Comparison of ENCODE assay signal across 27 mouse cellular contexts in genomic region chr2:117811506-117811905, GRCm38 (mm10).
DNase-seq lines count a peak whose midpoint lies in the region; ATAC-seq and TF ChIP-seq lines count a peak whose summit lies in the region.
"Had no signal": no experiment of that assay in that cellular context is flagged by ENCODE, and none has a peak within 500 bp of the region (broad histone marks: within the 10 kb centered on the region; RNA-seq: fewer than 3 reads in every experiment).

No protein-coding gene starts in this region.

- CTCF ChIA-PET in Patski (lab: Charles Lee), result no interaction called here

- H3K79me2 ChIP-seq in myocyte (ENCODE audit: control insufficient read depth, insufficient read depth), result no peaks in the 10 kb centered on the region

- no peak overlapping the region for H3K4me3 ChIP-seq in kidney, postnatal 0 days (replicated peaks; ENCODE audit: low read depth, low read length)
- H3K4me3 ChIP-seq in lung, postnatal 0 days (ENCODE audit: low read depth, low read length), result no peak overlapping the region
- no peak overlapping the region for H3K4me3 ChIP-seq in myocyte
- no peak overlapping the region for H3K4me3 ChIP-seq in forebrain, embryonic 15.5 days
- H3K4me3 ChIP-seq: embryonic facial prominence, embryonic 15.5 days; heart, embryonic 12.5 days; kidney, embryonic 15.5 days; stomach, embryonic 15.5 days had no signal

- TF ChIP-seq CTCF in kidney, postnatal 0 days (IDR thresholded peaks at IDR 0.05; ENCODE audit: low read depth), result peak; percentile 38
- peak; percentile 31 for TF ChIP-seq CTCF in lung, postnatal 0 days (IDR thresholded peaks at IDR 0.05)
- peak; percentile 20 for TF ChIP-seq CTCF in Patski (IDR thresholded peaks at IDR 0.05)

- H3ac ChIP-seq in myocyte (ENCODE audit: control insufficient read depth, insufficient read length), result no peak overlapping the region

- TF ChIP-seq POLR2A in myocyte (IDR thresholded peaks at IDR 0.05; ENCODE audit: insufficient read length, low read depth), result no peak

- no peak for ATAC-seq in kidney, postnatal 0 days (replicated peaks; ENCODE audit: low FRiP score, low read depth)
- ATAC-seq in lung, postnatal 0 days, result no peak
- ATAC-seq in Patski, result no peak
- ATAC-seq in forebrain, embryonic 15.5 days (replicated peaks), result no peak
- ATAC-seq: forebrain, embryonic 14.5 days had no signal

- no peaks in the 10 kb centered on the region for H3K27me3 ChIP-seq in kidney, postnatal 0 days (ENCODE audit: insufficient read depth, low read length)
- no peaks in the 10 kb centered on the region for H3K27me3 ChIP-seq in lung, postnatal 0 days (replicated peaks; ENCODE audit: insufficient read depth, low read length)
- H3K27me3 ChIP-seq in Patski (no peaks in the 10 kb centered on the region), myocyte (ENCODE audit: control insufficient read depth, insufficient read depth, insufficient read length) (no peaks in the 10 kb centered on the region)
- no peaks in the 10 kb centered on the region for H3K27me3 ChIP-seq in forebrain, embryonic 15.5 days
- H3K27me3 ChIP-seq: CH12.LX; embryonic facial prominence, embryonic 15.5 days; heart, embryonic 12.5 days; kidney, embryonic 15.5 days; stomach, embryonic 15.5 days had no signal

- POLR2A ChIA-PET in Patski (lab: Charles Lee), result no interaction called here

- H3K27ac ChIP-seq in kidney, postnatal 0 days, result no peak overlapping the region
- H3K27ac ChIP-seq in lung, postnatal 0 days (ENCODE audit: low read length), result no peak overlapping the region
- no peak overlapping the region for H3K27ac ChIP-seq in forebrain, embryonic 15.5 days (replicated peaks)
- H3K27ac ChIP-seq: embryonic facial prominence, embryonic 15.5 days; hindbrain, embryonic 14.5 days; kidney, embryonic 15.5 days; stomach, embryonic 15.5 days had no signal

- WGBS in kidney, postnatal 0 days, result 41% methylated on average over 1 of the region's 1 CpGs
- 34% methylated on average over 1 of the region's 1 CpGs for WGBS in lung, postnatal 0 days
- WGBS in forebrain, embryonic 15.5 days, result 58% methylated on average over 1 of the region's 1 CpGs

- in situ Hi-C loops in Patski (cut with MboI; ENCODE audit: low pct_unique_long_range_greater_than_20kb), result no loop called here

- no peaks in the 10 kb centered on the region for H3K9me3 ChIP-seq in kidney, postnatal 0 days (replicated peaks; ENCODE audit: low read length)
- H3K9me3 ChIP-seq in lung, postnatal 0 days (ENCODE audit: low read length), result no peaks in the 10 kb centered on the region
- no peaks in the 10 kb centered on the region for H3K9me3 ChIP-seq in forebrain, embryonic 15.5 days
- H3K9me3 ChIP-seq: embryonic facial prominence, embryonic 15.5 days; heart, embryonic 12.5 days; kidney, embryonic 15.5 days; stomach, embryonic 15.5 days had no signal

- TF ChIP-seq EP300 in lung, postnatal 0 days (IDR thresholded peaks at IDR 0.05), result no peak

- H3K4me2 ChIP-seq in kidney, postnatal 0 days (ENCODE audit: low read length), result no peak overlapping the region
- no peak overlapping the region for H3K4me2 ChIP-seq in lung, postnatal 0 days (replicated peaks; ENCODE audit: low read depth, low read length)
- peak overlapping the region; percentile 45 for H3K4me2 ChIP-seq in myocyte (ENCODE audit: low read depth)
- H3K4me2 ChIP-seq in forebrain, embryonic 15.5 days (replicated peaks), result no peak overlapping the region
- H3K4me2 ChIP-seq: embryonic facial prominence, embryonic 15.5 days; heart, embryonic 12.5 days; hindbrain, embryonic 14.5 days; kidney, embryonic 15.5 days; liver, embryonic 11.5 days; stomach, embryonic 15.5 days had no signal

- H3K36me3 ChIP-seq in kidney, postnatal 0 days (ENCODE audit: insufficient read depth, low read length), result no peaks in the 10 kb centered on the region
- no peaks in the 10 kb centered on the region for H3K36me3 ChIP-seq in lung, postnatal 0 days (ENCODE audit: insufficient read depth, low read length)
- H3K36me3 ChIP-seq in myocyte (ENCODE audit: control insufficient read depth, insufficient read depth), result no peaks in the 10 kb centered on the region
- no peaks in the 10 kb centered on the region for H3K36me3 ChIP-seq in forebrain, embryonic 15.5 days
- H3K36me3 ChIP-seq: embryonic facial prominence, embryonic 15.5 days; heart, embryonic 12.5 days; kidney, embryonic 15.5 days; stomach, embryonic 15.5 days had no signal

- no peak overlapping the region for H3K9ac ChIP-seq in kidney, postnatal 0 days (ENCODE audit: low read depth, low read length)
- H3K9ac ChIP-seq in lung, postnatal 0 days (replicated peaks; ENCODE audit: low read depth), result no peak overlapping the region
- H3K9ac ChIP-seq in forebrain, embryonic 15.5 days (replicated peaks), result no peak overlapping the region
- H3K9ac ChIP-seq: embryonic facial prominence, embryonic 15.5 days; heart, embryonic 12.5 days; hindbrain, embryonic 14.5 days; kidney, embryonic 15.5 days; stomach, embryonic 15.5 days had no signal

- DNase-seq in kidney, postnatal 0 days (ENCODE audit: low spot score), result no peak
- no peak for DNase-seq in kidney, postnatal 10 days
- DNase-seq in lung, postnatal 0 days (ENCODE audit: low spot score), result no peak
- no peak for DNase-seq in lung, postnatal 14 days
- no peak for DNase-seq in Patski (ENCODE audit: low read depth, low spot score)
- DNase-seq: adrenal gland, postnatal 14 days; B cell, adult 2 months; cerebellum, adult 11 months; cerebellum, adult 9-11 months; gastrocnemius, postnatal 25 days; heart, adult 11 months; heart, postnatal 4 days; kidney, adult 18-20 months; kidney, postnatal 4 days; midbrain, embryonic 14.5 days; right cerebral cortex, postnatal 25 days; thymus, postnatal 14 days had no signal

- no peaks in the 10 kb centered on the region for H3K4me1 ChIP-seq in kidney, postnatal 0 days (replicated peaks; ENCODE audit: insufficient read depth, low read length)
- H3K4me1 ChIP-seq in lung, postnatal 0 days (ENCODE audit: insufficient read depth, low read depth, low read length), result peaks cover 4% of the 10 kb centered on the region; the same call in 1 of the 2 replicates
- H3K4me1 ChIP-seq in forebrain, embryonic 15.5 days, result no peaks in the 10 kb centered on the region
- H3K4me1 ChIP-seq: embryonic facial prominence, embryonic 15.5 days; heart, embryonic 12.5 days; kidney, embryonic 15.5 days; stomach, embryonic 15.5 days had no signal

TF ChIP-seq in myocyte, 11 proteins besides CTCF, POLR2A, EP300 and RAD21:
- TF ChIP-seq SRF (IDR thresholded peaks at IDR 0.05; ENCODE audit: control insufficient read depth, insufficient read length, low read depth), result no peak
- TF ChIP-seq TCF3 (IDR thresholded peaks at IDR 0.05; ENCODE audit: insufficient read length, low read depth), result no peak
- TF ChIP-seq USF1 (IDR thresholded peaks at IDR 0.05; ENCODE audit: low read depth), result no peak
